Mouse (Mus musculus) stomach, embryonic 14.5 days (tissue): Measurements from ENCODE around the gene D630023F18Rik. TPM values are rescaled to one million over a fixed set of nuclear protein-coding genes. Genes with fewer than 3 reads are reported as not detected.

ENCODE experiments used
- ATAC-seq: fragments of 200-750 bp; cut with Nextera tagmentation; 2 replicates; pipeline ENCODE4 v1.8.0; 2017; ENCODE audit warnings: low read depth, moderate TSS enrichment; ENCODE audit not compliant: insufficient number of reproducible peaks, insufficient read depth, low FRiP score
- H3K27ac ChIP-seq: fragments of 300-500 bp; sonication (generic); 2 replicates; pipeline ENCODE4 v1.5.1; 2014; ENCODE audit warnings: mild to moderate bottlenecking, low read length, moderate library complexity, mixed read lengths
- H3K27me3 ChIP-seq: fragments of 300-500 bp; sonication (generic); 2 replicates; pipeline ENCODE4 v1.6.1; 2014; ENCODE audit warnings: low read length, control low read depth, mixed read lengths; ENCODE audit not compliant: control insufficient read depth, insufficient read depth
- H3K36me3 ChIP-seq: fragments of 300-500 bp; sonication (generic); 2 replicates; pipeline ENCODE4 v1.6.1; 2014; ENCODE audit warnings: mild to moderate bottlenecking, control low read depth, low read length, moderate library complexity, mixed read lengths; ENCODE audit not compliant: control insufficient read depth, insufficient read depth
- H3K4me1 ChIP-seq: fragments of 300-500 bp; sonication (generic); 2 replicates; pipeline ENCODE4 v1.6.1; 2014; ENCODE audit warnings: low read length, control low read depth, mixed read lengths; ENCODE audit not compliant: control insufficient read depth, insufficient read depth
- H3K4me2 ChIP-seq: fragments of 300-500 bp; sonication (generic); replicated peaks from 2 replicates; pipeline ENCODE4 v1.6.1; 2014; ENCODE audit warnings: low read depth, low read length, control low read depth
- H3K4me3 ChIP-seq: fragments of 300-500 bp; sonication (generic); 2 replicates; pipeline ENCODE4 v1.5.1; 2014; ENCODE audit warnings: low read depth, low read length, control low read depth
- H3K9ac ChIP-seq: fragments of 300-500 bp; sonication (generic); replicated peaks from 2 replicates; pipeline ENCODE4 v1.6.1; 2014; ENCODE audit warnings: low read depth, mild to moderate bottlenecking, control low read depth, low read length, moderate library complexity, mixed read lengths
- H3K9me3 ChIP-seq: fragments of 300-500 bp; sonication (generic); 2 replicates; pipeline ENCODE4 v1.6.1; 2016; ENCODE audit warnings: low read depth, low read length, control low read depth; ENCODE audit not compliant: control insufficient read depth
- WGBS: fragments of 180-500 bp; shearing (Covaris S2); extraction: QIAGEN DNeasy Blood & Tissue Kit; methylation state at CpG from one replicate; pipeline ENCODE4 v1.1.7; 2014; 5-methylcytosine and 5-hydroxymethylcytosine counted together
- polyA plus RNA-seq: library from polyadenylated mRNA; unstranded; fragments of >200 nt; fragmentation: Nextera tagmentation; extraction: Ambion mirVana; gene quantifications from 2 replicates; pipeline ENCODE4 v1.2.1, GENCODE M21; 2014

The D630023F18Rik gene
- polyA plus RNA-seq, 1 experiment from 2014 or later, result 0.29 TPM

- Histone ChIP-seq H3K9me3 (no peaks in the 10 kb centered on the region), H3K4me1 (no peaks in the 10 kb centered on the region), H3K27me3 (no peaks in the 10 kb centered on the region), H3K4me3 (no peak overlapping the region), H3K9ac (no peak overlapping the region), H3K4me2 (no peak overlapping the region), H3K36me3 (no peaks in the 10 kb centered on the region), H3K27ac (no peak overlapping the region)
- peak; percentile 86 for ATAC-seq
- 55% methylated on average over 8 of the region's 8 CpGs for WGBS
These were observed 4.7 kb downstream of the D630023F18Rik start for GRCm38 (mm10) chr1:65118150-65118913.

DNA sequence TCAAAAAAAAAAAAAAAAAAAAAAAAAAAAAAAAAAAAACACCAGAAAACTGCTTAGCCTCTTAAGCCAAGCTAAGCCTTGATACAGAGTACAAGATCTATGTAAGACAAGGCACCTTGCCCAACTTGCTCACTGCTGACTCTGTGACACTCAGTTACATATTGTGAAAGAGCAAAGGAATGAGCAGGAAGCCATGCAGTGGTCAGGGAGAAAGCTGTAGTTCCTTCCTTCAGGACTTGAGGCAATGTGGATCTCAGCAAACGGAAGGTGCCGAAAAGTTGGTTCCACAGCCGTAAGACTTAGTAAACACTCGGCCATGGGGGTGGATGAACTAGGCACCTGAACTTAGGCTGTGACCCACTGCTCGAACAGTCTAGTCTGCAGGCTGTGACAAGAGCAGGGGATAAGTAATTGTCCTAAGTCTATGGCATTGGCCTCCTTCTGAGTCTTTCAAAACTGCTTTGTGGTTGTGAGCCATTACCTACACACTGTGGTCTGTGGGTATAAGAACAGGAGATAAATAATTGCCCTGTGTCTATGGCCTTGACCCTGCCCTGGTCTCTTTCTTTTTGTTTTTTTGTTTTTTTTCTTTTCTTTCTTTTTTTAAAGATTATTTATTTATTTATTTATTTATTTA is 9.4 kb downstream of the D630023F18Rik start:
- ATAC-seq, result no peak

GRCm38 (mm10) chr1:65112807-65113196 is 10.2 kb downstream of the D630023F18Rik start:
- H3K4me3 ChIP-seq, result no peak overlapping the region
- H3K4me1 ChIP-seq, result 0 out of 2 replicates have a peak, but pooled peaks cover 2% of the 10 kb centered on the region
- 51% methylated on average over 14 of the region's 14 CpGs for WGBS
- H3K27me3 ChIP-seq, result no peaks in the 10 kb centered on the region
- ATAC-seq, result no peak; the same call in 1 of the 2 replicates
- H3K9me3 ChIP-seq, result no peaks in the 10 kb centered on the region
- no peak overlapping the region for H3K27ac ChIP-seq
- peak overlapping the region; percentile 33 for H3K4me2 ChIP-seq
- H3K9ac ChIP-seq, result no peak overlapping the region
- H3K36me3 ChIP-seq, result no peaks in the 10 kb centered on the region

More for the DNA sequence above, 9.4 kb downstream of the D630023F18Rik start:
- H3K36me3 ChIP-seq, result no peaks in the 10 kb centered on the region
- 0 out of 2 replicates have a peak, but pooled peaks cover 2% of the 10 kb centered on the region for H3K4me1 ChIP-seq
- H3K9me3 ChIP-seq, result no peaks in the 10 kb centered on the region
- H3K27ac ChIP-seq, result no peak overlapping the region
- H3K27me3 ChIP-seq, result no peaks in the 10 kb centered on the region
- 91% methylated on average over 5 of the region's 5 CpGs for WGBS
- no peak overlapping the region for H3K4me3 ChIP-seq
- H3K9ac ChIP-seq, result no peak overlapping the region
- H3K4me2 ChIP-seq, result no peak overlapping the region

- no peak overlapping the region for H3K9ac ChIP-seq
- H3K4me3 ChIP-seq, result no peak overlapping the region
- H3K4me1 ChIP-seq, result 0 out of 2 replicates have a peak, but pooled peaks cover 2% of the 10 kb centered on the region
- no peak overlapping the region for H3K27ac ChIP-seq
- 11% methylated on average over 8 of the region's 8 CpGs for WGBS
- no peaks in the 10 kb centered on the region for H3K27me3 ChIP-seq
- no peaks in the 10 kb centered on the region for H3K36me3 ChIP-seq
- peak overlapping the region; percentile 33 for H3K4me2 ChIP-seq
- H3K9me3 ChIP-seq, result no peaks in the 10 kb centered on the region
- peak; percentile 73; the same call in 1 of the 2 replicates for ATAC-seq
These were observed 10.8 kb downstream of the D630023F18Rik start for GRCm38 (mm10) chr1:65112031-65112806.

- Histone ChIP-seq H3K4me2 (no peak overlapping the region), H3K27me3 (no peaks in the 10 kb centered on the region), H3K4me1 (0 out of 2 replicates have a peak, but pooled peaks cover 2% of the 10 kb centered on the region), H3K27ac (no peak overlapping the region), H3K4me3 (no peak overlapping the region), H3K9me3 (no peaks in the 10 kb centered on the region), H3K36me3 (no peaks in the 10 kb centered on the region), H3K9ac (no peak overlapping the region)
- WGBS, result 73% methylated on average over 25 of the region's 25 CpGs
- ATAC-seq, result no peak
These were observed 13.1 kb downstream of the D630023F18Rik start for GRCm38 (mm10) chr1:65109756-65110435.

- 88% methylated on average over 8 of the region's 8 CpGs for WGBS
- ATAC-seq, result no peak
- Histone ChIP-seq H3K27me3 (no peaks in the 10 kb centered on the region), H3K4me2 (no peak overlapping the region), H3K4me1 (0 out of 2 replicates have a peak, but pooled peaks cover 2% of the 10 kb centered on the region), H3K9me3 (no peaks in the 10 kb centered on the region), H3K27ac (no peak overlapping the region), H3K4me3 (no peak overlapping the region), H3K36me3 (no peaks in the 10 kb centered on the region), H3K9ac (no peak overlapping the region)
These were observed 13.8 kb downstream of the D630023F18Rik start for GRCm38 (mm10) chr1:65109196-65109595.

DNA sequence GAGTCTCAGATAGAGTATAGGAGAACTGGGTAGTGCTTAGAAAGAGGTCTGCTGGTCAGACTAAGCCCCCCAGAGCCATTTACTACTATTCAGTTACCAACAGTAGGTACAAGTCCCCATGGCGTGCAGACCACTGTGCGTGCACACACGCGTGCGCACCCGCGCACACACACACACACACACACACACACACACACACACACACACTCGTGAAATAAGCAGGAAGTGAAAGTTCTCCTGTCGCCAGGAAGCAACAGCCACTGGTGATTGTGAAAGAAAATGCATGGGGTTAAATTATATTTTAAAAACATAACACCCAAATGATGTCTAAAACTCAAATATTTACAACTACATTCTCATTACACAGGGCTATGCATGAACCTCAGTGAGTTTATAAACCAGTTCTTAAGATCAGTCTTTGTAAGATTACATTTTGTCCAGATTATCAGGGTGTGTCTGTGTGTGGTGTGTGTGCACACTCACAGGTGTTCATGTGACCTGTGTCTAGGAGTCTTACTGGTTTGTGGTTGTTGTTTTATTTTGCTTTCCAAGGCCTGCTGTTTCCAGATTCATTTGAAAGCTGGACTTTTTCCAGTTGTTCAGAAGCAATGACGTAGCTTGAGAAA is 15.2 kb downstream of the D630023F18Rik start:
- H3K27me3 ChIP-seq, result no peaks in the 10 kb centered on the region
- no peaks in the 10 kb centered on the region for H3K36me3 ChIP-seq
- H3K9me3 ChIP-seq, result no peaks in the 10 kb centered on the region
- no peak overlapping the region for H3K4me3 ChIP-seq
- 0 out of 2 replicates have a peak, but pooled peaks cover 2% of the 10 kb centered on the region for H3K4me1 ChIP-seq
- no peak overlapping the region for H3K27ac ChIP-seq
- no peak overlapping the region for H3K9ac ChIP-seq
- 91% methylated on average over 10 of the region's 10 CpGs for WGBS
- no peak for ATAC-seq
- H3K4me2 ChIP-seq, result no peak overlapping the region
